Mouse (Mus musculus) B cell, adult 2 months (primary cell): ENCODE results near the gene Adat3.

ENCODE experiments used
- DNase-seq, 2 experiments: peaks; one replicate each; pipeline ENCODE4 v3.0.0; 2022

Adat3 gene

GRCm38 (mm10) chr10:80602698-80603325 lies at the start of gene Adat3, which contains the start of gene Scamp4:
Gene Adat3, plus strand, starts transcription at chr10:80602880.
Gene Scamp4, plus strand, starts transcription at chr10:80602872.
- DNase-seq = peak; percentile 97 to 98

- no peak for DNase-seq
Observed at GRCm38 (mm10) chr10:80553575-80553974, 49.1 kb upstream of the Adat3 start.

DNA sequence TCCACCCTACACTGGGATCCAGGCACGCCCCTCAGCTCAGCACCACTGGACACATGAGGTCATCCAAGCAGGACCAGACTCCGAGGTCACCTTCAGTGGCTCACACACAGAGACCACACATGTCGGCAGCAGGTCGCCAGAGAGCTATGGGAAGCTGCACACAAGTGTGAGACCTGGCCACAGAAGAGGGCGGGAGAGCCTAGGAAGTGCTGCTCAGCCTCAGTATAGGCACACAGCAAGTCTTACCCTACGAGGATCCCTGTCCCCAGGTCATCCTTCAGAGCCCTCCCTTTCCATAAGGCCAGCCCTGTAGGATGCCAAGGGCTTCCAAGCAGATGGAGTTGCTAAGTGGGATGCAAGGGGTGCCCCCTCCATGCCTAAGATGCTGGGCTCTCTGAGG lies 48.7 kb upstream of the Adat3 start:
- DNase-seq = no peak

DNA sequence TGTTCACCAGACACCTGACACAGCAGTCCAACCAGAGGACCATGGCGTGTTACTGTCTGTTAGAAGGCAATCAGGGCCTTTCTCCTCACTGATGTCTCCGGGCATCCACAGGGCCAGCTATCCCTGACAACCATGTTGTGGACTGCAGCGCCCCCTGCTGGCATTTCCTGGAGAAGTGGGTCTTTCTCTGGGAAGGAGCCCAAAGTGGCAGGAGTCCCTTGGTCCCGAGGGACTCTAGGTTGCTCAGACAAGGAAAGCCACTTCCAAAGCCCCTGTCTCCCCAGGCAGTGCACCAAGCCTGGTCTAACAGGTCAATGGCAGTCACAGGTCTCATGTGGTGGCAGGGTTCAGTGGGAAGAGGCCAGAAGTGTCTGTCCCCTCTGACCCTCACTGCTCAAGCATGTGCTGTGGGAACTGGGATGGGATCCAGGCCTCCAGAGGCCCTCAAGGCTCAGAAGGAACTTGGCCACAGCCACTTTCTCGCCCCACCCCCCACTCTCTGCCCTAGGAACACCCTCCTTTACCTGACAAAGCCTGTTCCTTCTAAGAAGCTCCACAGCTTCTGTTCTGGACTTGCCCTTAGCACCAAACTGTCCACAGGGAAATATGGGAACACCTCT lies 45.2 kb upstream of the Adat3 start:
- peak; percentile 76 to 77 for DNase-seq

DNA sequence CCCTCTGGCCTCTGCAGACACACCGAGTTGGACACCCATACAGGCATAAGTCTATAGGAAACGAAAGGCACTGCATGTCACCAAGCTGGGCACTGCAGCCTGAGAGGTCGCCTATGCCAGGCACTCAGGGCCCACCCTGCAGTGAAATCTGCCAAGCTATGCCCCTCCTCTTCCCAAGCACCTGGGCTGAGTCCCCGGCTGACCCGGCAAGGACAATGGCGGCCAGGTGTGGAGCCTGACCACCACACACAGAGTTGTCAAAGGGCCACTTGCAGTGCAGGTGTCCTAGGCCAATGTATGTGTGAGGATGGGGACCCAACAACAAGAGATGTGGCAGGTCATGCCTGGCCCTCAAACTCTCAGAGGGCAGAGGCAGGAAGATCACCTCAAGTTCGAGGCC lies 43.2 kb upstream of the Adat3 start:
- no peak for DNase-seq

GRCm38 (mm10) chr10:80560621-80561020 lies 42.1 kb upstream of the Adat3 start:
- DNase-seq = no peak

- DNase-seq = peak; percentile 96
Observed at GRCm38 (mm10) chr10:80561116-80561944, 41.4 kb upstream of the Adat3 start, which contains the start of gene Rexo1. Gene Rexo1, minus strand, starts transcription at chr10:80561560.

GRCm38 (mm10) chr10:80566375-80567092 lies 36.1 kb upstream of the Adat3 start:
- peak; percentile 92 for DNase-seq

DNA sequence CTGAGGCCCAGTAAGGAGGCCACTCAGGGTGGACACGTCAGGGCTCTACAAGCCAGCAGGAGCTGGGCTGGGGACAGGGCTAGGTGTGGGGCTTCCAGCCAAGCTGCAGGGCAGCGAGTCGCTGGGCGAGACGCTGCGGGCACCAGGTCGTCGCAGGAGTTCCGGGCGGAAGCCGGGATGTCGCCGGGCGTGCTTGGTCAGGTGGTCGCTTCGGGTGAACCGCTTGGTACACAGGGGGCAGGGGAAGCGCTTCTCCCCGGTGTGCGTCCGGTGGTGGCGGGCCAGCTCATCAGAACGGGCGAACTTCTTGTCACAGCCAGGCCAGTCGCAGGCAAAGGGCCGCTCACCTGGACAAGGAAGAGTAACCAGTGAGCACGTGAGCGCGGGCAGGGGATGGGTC lies 33.8 kb upstream of the Adat3 start:
- no peak for DNase-seq

GRCm38 (mm10) chr10:80569664-80570066 lies 33.0 kb upstream of the Adat3 start:
- DNase-seq = peak; percentile 77 to 78

DNA sequence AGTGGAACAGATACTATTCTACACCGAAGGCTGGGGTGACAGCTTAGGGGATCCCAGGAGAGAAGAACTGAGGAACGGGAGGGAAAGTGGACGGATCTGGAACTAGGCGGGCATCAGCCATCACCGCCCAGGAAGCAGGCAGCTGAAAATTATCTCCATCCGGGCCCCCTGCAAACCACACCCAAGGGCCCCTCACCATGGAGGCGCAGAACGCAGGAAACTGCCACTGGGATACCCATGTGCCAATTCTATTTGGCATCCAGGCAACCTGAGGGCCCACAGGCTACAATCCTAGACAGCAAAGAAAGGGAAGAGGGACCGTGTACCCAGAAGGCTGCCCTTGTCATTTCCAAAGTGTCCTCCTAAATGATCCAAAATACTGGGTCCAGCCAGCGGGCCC lies 32.3 kb upstream of the Adat3 start:
- no peak for DNase-seq

GRCm38 (mm10) chr10:80570871-80571836 lies 31.5 kb upstream of the Adat3 start:
- peak; percentile 65 for DNase-seq

DNA sequence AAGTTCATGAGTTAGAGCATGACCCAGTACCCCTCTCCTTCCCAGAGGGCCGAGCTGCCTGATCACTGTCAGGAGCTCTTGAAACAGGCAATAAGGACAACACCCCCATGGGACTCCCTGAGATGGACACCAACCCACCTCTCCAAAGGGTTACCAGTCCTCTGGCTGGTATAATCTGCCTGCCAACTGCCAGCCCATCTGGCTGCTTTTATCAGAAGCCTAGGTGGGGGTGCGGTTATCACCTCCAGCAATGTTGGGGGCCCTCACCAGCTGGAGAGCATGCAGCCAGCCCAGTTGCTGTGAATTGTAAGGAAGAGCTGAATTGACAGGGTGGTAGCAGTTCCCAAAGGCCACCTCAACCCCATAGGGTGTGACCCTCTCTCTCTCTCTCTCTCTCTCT lies 30.2 kb upstream of the Adat3 start:
- no peak for DNase-seq

DNA sequence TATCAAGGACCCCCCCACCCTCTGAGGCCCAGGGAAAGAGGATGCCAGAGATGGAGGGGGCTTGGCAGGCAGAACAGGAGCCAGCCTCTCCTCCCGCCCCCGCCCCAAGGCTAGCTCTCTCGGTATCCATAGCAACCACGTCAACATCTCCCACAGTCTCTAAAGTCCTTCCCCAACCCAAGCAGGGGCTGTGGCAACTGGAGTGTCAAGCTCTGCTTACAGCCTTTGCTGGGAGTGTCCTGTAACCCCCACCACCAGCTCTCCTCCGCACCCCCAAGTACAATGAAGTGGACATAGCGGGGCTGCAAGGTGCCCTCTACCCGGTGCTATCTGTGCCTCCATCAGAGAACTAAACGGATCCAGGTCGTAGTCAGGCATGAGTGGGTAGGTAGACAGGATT lies 28.7 kb upstream of the Adat3 start:
- no peak for DNase-seq

GRCm38 (mm10) chr10:80574896-80575295 lies 27.8 kb upstream of the Adat3 start:
- no peak for DNase-seq

GRCm38 (mm10) chr10:80575925-80576324 lies 26.8 kb upstream of the Adat3 start:
- no peak for DNase-seq

GRCm38 (mm10) chr10:80576351-80577194 lies 26.1 kb upstream of the Adat3 start:
- DNase-seq = peak; percentile 77 to 81

DNA sequence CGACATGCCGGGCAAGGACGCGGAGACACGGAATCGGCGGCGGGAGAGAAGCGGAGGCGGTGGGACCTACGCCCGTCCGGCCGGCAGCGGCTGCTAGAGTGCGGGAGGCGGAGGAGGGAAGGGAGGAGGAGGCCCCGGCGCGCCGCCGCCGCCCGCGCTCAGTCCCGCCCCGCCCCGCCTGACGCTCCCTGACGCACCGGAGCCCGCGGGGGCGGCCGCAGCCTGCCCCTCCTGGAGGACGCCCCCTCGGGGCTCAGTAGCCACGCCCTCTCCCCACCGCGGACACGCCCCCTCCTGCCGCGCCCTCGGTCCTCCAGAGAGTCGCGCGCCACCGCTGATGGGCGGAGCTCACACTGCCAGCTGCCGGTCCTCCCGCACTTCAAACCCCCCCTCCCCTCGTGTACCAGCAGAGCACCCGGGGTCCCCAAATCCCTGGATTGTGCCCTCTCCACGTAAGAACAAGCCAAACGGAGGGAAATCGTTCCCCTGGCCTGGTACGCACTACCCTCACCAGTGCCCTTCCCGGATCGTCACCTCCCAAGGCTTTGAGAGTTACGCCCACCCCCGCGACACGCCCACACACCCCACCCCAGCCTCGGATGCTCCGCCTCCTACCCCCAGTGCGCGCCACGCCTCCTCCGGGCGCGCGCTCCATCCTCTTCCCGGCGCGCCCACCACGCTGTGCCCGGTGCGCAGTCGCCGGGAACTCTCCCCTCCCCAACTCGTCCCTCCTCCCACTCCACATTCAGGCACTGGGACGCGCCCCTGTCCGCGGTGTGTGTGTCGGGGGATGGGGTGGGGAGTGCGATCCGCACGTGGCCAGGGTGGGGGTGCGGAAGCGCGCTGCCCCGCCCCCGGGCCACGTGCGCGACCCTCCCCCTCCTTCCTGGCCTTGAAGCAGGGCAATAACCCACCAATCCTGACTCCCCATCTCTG lies 25.2 kb upstream of the Adat3 start, which contains the start of gene Klf16:
Klf16 (minus strand) TSS at position 127 of the 936 bp plus-strand sequence.
- peak; percentile 99 to 100 for DNase-seq

DNA sequence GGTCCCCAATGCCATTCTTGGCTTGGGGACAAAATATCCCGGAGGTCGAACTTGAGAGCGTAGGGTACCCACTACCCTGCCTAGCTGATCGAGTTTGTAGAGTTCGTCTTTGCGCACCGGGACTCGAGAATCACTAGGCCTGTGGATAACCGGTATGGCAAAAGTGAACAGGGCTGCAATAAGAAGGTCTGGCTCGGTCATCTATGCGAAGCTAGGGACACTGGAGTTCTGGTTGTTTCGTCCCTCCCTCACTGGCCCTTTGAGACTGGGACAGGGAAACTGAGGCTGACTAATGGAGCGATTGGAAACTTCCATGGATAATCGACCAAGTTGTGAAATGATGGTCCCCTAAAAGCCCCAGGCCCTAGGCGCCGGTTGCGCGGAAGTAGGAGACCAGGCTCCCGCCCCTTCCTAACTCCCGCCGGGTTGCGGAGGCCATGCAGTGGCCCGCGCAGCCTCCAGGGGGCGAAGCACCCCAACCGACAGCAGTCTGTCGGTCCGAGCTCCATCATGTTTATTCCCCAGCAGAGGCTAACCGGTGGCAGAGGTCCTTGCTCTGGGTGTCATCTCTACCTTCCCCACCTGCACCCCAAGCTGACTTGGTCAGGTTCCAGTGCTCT lies 24.4 kb upstream of the Adat3 start:
- peak; percentile 91 to 92 for DNase-seq
